Mouse (Mus musculus) adipose tissue, adult 10 weeks (tissue): ENCODE data around the gene Fancm. TPM values are rescaled to one million over a fixed set of nuclear protein-coding genes. Genes with fewer than 3 reads are reported as not detected.

Source experiments
- polyA plus RNA-seq: library from polyadenylated mRNA; stranded (reverse); fragments of 350-450 nt; fragmentation: Illumina TruSeq; extraction: RNeasy Lipid Tissue Mini Kit (QIAGEN cat#74804); gene quantifications from one replicate; pipeline ENCODE4 v1.2.3, GENCODE M21; 2014; ENCODE audit warnings: low read depth, low replicate concordance

Gene Fancm
- polyA plus RNA-seq, result 6.7 TPM

GRCm38 (mm10) chr12:65075085-65075732, at the start of gene Fancm:
TSS of gene Fancm (plus strand) at chr12:65075603.

GRCm38 (mm10) chr12:65036190-65036870, 39.1 kb upstream of the Fancm start, which contains the start of gene Prpf39:
TSS of gene Prpf39 (plus strand) at chr12:65036333.

DNA sequence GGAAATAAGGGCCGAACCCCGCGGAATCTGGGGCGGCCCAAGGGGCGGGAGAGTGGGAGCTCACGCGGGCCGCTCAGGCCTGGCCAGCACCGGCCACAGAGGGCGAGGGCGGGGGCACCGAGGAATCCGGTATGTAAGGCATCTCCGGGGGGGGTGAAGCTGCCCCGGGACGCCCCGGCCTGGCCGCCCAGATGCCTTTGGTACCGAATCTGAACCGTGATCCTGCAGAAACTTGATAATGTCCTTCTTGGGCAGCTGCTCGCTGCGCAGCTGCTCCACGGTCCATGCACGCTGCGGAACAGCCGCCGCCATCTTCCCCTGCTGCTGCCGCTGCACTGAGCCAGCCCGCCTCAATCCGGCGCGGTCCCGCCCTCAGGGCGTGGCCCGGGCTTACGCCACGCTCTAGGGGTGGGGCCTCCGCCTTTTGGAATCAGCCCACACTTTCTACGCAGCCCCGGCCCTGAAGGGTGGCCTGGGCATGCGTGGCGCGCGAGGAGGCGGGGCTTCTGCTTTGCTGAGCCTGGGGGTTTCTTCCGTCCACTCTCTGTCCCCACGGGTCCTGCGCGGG, 1.7 kb upstream of the Fancm start, which contains the start of gene Fkbp3:
Gene Fkbp3 (minus strand): TSS at position 397 of the 568 bp plus-strand sequence.

GRCm38 (mm10) chr12:65172021-65172951, 96.9 kb downstream of the Fancm start, which contains the start of gene Mis18bp1:
TSS of gene Mis18bp1 (minus strand) at chr12:65172604.

Other genes with a start within 250 kb of the Fancm start
- 7.2 TPM for gene Gm527, start 157.7 kb upstream of the Fancm start, polyA plus RNA-seq
- 4.8 TPM for gene Klhl28, start 110.1 kb upstream of the Fancm start, polyA plus RNA-seq
- 17.5 TPM for gene Togaram1, start 109.8 kb upstream of the Fancm start, polyA plus RNA-seq
- gene Prpf39, start 39.3 kb upstream of the Fancm start, polyA plus RNA-seq, result 41.9 TPM
- gene Fkbp3, start 1.6 kb upstream of the Fancm start, polyA plus RNA-seq, result 79.0 TPM
- 0.65 TPM for gene Mis18bp1, start 97.0 kb downstream of the Fancm start, polyA plus RNA-seq
- 1.7 TPM for gene Wdr20rt, start 149.9 kb downstream of the Fancm start, polyA plus RNA-seq